Mouse (Mus musculus) forelimb bud, embryonic 11.5 days (tissue): ENCODE data around the gene Dnajc8.
A peak's percentile ranks its signal among the peaks of the same experiment; 100 is the strongest.

Source experiments
- DNase-seq: peaks from one replicate; pipeline ENCODE4 v3.0.0-alpha.2; 2012; ENCODE audit warnings: low read depth, low spot score

Gene Dnajc8

DNA sequence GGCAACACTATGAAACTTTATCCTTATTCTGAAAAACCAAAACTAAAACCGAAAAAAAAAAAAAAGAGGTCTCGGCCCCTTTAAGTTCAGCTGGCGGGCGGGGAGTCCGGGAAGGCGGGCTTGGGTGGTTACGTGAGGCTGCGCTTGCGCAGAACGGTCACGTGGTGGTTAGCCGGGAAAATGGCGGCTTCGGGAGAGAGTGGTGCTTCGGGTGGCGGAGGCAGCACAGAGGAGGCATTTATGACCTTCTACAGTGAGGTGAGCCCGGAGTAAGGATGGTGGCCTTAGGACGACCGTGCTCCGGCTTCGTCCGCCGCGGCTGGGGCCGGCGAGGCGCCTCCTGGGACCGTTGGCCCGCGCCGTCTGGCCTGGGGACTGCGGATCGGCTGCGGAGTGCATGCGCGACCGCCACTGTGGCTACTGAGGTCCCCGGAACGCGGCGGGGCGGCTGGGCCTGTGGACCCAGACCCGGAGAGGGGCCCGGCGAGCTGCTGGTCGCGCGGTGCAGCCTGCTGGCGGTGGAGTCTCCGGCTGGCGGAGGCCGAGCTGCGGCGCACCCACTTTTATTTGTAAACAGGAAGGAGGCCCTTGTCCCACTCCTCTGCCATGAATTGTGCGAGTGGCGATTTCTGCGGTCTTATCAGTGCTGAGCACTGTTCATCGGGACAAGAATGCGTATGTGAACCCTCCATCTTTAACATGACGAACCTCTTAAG, at the start of gene Dnajc8:
TSS of gene Dnajc8 (plus strand) at position 145 of the 716 bp plus-strand sequence.
- DNase-seq = peak; percentile 95

DNA sequence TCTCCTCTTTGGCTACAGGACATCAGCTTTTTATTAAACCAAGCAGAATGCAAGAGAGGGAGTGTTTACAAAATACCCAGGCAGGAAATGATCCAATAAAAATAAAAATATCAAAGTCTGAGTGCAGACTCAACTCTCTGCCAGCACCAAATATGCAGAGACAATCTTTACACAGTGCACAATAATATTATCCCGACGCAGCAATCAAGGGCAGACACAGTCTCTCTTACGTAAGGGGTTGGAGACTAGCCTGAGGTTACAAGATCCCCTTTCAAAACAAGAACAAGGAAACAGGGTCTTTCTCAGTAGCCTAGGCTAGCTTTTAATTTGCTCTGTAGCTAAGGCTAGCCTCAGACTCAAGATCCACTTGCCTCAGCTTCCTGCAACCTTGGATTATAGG, 46.8 kb upstream of the Dnajc8 start:
- DNase-seq = no peak

DNA sequence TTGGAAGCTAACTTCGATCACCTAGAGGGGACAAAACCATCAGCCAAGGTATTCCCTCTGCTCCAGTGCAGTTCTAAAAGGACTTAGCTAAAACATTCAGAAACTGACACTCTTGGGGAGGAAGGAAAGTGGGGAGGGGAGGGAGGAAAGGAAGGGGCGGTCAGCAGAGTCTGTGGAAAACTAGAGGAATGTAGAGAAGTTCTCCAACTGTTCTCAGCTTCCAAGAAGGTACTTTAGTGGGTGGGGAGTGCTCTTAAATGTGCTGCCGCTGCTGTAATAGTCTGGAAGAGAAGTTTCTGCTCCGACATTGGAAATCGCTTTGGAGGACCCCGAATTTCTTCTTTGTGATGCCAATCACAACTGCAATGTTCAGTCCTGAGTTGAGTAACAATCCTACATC, 46.4 kb upstream of the Dnajc8 start:
- DNase-seq = no peak

DNA sequence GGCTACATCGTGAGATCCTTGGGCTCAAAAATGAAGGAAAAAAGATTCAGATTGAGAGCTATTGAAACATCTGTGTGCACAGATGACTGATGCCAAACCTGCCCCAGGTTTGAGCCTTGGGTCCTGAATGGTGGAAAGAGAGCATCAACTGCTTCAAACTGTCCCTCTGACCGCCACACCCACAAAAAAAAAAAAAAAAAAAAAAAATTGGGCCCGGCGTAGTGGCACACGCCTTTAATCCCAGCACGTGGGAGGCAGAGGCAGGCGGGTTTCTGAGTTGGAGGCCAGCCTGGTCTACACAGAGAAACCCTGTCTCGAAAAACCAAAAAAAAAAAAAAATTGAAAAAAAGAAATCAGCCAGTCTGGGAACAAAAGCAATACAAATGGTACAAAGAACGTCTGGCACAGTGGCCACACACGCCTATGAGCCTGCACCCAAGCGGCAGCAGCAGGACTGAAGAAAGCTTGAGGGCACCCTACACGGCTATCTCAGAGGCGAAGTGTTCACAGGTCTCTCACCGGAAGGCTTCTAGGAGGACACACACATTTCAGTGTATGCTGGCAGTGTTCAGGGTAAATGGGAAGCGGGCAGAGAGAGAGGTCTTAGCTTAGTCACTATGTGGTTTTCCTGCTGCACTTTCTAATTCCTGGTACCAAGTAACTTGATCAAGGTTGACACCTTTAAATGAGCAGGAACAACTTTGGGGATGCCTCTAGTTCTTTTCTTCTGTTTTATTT, 44.9 kb upstream of the Dnajc8 start:
- no peak for DNase-seq

DNA sequence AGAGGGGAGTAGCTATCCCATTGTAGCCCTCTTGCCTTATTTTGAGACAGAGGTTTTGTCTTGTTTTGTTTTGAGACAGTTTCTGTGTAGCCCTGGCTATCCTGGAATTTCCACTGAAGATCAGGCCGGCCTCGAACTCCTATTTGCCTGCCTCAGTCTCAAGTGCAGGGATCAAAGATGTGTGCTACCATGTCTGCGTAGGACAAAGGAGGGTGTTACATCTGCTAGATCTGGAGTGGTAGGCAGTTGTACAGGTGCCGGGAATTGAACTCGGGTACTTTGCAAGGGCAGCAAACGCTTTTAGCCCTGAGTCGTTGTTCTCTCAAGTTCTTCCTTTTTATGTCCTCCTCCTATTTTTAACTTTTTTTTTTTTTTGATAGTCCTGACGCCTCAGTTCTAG, 44.3 kb upstream of the Dnajc8 start:
- DNase-seq = no peak

DNA sequence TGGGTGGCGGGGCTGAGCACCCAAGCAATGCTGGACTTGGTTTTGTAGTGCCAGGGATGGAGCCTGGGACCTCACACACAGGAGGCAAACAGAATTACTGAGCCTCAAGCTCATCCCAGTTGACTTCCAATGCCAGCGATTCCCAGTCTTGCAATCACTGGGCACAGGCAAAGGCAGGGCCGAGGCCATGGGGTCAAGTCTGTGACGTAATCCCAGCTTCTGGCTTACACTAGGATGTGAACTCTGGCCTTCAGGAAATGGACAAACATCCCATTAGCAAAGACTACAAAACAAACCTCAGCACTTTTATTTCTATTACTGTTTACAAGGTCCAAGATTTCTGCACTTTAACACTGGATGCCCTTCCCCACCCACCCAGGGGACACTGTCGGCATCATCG, 43.6 kb upstream of the Dnajc8 start:
- no peak for DNase-seq

DNA sequence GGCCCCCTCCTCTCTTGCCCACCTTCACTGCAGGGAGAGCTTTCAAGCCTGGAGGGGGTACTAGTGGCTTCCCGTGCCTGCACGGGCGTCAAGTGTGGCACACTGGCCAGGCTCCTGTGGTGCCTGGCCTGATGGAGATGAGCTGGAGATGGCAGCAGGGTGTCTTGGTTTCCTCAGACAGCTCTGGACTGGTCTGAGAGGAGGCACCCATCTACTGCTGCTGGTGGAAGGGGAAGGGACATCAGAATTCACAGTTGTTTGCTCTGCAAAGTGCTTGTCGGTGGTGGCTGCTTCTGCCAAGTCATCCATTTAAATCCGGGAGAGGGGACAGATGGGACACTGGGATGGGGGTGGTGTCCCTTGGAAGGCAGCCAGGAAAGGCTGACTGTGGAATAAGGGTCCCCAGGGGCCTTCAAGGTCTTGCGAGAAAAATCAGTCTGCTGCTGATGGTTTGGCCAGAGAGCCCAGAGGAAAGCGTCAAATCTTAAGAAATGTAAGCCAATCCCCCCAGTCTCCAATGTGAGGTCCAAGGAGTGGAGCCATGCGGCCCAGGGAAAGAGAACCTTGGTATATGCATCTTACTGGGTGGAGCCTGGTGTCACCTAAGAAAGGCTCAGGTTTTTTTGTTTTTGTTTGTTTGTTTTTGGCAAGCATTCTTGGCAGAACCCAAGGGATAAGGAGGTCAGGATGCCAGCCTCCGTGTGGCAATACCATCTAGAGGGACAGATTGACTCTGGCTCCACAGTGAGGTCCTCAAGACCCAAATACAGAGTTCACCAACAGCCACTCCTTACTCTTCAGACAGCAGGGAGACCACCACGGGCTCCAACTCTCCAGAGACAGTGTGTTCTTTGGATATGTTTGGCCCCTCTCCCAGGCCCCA, 42.9 kb upstream of the Dnajc8 start:
- no peak for DNase-seq

DNA sequence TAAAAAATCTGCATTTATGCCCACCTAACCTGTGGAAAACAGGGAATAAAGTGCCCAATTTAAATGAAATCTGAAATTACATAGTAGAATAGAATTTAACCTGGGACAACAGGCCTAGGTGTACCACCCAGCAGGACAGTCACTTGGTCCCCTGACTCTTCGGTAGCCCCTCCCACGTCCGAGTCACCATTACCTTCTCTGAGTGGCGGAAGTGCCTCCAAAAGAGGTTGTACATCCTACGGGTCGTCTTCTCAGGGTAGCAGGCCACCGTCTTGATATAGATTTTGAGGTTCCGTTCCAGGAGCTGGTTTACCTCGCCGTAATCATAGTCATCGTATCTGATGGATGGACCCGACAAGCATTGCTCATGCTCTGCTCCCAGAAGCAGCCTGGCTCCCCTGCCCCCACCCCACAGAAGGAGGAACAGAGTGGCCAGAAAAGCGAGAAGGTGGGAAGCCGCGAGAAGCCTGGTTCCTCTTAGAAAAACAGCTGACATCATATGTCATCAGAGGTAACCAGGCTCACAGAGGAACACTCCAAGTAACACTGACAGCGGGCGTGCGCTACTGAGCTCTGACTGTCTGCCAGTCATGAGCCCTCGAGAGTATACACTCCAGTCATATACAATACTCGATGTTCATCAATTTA, 41.0 kb upstream of the Dnajc8 start:
- no peak for DNase-seq

DNA sequence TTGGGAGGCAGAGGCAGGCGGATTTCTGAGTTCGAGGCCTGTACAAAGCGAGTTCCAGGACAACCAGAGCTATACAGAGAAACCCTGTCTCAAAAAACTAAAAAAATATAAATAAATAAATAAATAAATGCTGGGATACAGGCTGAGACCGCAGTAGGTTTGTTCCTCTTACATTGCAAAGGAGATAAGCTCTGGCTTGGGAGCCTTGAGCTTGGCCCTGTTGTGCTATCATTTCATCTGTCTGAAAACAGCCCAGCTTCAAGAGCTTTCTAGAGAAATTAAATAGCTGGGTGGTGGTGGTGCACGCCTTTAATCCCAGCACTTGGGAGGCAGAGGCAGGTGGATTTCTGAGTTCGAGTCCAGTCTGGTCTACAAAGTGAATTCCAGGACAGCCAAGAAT, 33.7 kb upstream of the Dnajc8 start:
- DNase-seq = no peak

DNA sequence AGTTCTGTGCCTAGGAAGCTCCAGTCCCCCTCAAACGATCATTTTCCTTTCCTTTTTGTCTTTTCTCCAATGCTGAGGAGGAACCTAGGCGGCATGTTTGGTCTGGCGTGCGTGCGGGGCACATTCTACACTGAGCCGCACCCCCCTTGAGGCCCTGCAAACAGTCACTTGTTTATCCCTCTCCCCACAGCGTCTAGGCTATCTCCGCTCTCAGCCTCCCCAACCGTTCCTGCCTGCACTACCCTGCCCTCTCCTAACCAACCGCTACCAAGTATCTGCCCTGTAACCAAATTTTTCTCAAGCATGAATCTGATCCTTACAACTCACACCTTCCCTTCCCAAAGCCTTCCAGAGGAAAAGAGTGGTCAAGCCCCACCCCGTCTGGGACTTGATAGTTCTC, 32.0 kb upstream of the Dnajc8 start:
- no peak for DNase-seq

DNA sequence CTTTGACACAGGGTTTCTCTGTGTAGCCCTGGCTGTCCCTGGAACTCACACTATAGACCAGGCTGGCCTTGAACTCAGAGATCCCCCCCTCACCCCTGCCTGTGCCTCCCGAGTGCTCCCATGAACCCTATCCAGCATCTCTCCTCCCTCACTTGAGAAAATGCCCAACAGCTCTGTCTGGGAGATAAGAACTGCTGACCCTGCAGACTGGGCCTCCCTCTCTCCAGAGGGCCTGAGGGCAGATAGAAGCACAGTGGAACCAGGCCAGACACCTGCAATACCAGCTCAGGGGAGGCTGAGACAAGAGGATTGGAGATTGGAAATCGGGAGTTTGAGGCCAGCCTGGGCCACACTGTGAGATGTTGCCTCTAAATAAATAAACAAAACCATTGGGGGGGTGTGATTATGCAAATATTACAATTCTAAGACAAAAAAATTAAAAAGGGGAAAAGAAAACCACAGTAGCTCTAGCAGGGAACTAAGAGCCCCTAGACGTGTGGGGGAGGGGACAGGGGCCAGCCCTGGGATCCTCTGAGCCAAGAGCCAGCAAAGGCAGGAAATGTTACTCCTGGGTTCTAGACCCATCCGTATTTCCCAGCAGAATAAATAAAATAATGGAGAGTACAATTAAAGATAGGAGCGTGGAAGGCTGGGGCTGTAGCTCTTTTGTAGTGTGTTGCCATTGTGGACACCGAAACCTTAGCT, 30.2 kb upstream of the Dnajc8 start:
- DNase-seq = no peak

DNA sequence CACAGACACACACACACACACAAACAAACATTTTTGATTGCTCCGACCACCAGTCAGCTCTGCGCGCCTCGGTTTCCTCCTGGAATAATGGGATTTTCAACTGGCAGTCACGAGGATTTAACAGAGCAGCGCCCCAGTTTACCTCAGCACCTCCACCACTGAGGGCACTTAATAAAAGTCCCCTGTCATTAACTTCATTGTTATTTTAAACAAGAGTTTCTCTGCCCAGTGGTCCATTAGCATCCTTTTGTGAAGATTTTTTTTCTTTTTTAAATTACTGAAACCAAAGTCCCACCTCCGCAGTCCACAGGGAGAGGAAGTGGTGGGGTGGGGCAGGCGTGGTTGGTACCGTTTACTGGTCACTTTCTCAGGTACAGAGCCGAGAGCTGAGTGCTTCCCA, 29.6 kb upstream of the Dnajc8 start:
- DNase-seq = no peak

DNA sequence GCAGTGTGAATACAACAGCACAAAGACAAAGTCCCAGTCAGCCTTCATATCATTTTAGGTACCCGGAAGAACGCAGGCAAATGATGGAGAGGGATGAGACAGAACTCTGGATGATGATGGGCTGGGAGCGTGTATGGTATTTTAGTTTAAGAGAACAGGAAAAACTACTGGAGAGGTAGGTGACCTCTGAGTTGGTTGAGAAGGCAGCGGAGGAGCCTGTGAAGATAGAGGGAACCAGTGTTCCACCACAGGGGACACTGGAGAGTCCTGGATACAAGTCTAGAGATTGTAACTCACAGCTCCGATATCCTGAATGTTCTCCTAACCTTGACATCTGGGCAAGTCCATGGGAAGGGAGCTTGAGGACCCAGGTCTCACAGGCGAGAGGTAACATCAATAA, 29.1 kb upstream of the Dnajc8 start:
- no peak for DNase-seq

DNA sequence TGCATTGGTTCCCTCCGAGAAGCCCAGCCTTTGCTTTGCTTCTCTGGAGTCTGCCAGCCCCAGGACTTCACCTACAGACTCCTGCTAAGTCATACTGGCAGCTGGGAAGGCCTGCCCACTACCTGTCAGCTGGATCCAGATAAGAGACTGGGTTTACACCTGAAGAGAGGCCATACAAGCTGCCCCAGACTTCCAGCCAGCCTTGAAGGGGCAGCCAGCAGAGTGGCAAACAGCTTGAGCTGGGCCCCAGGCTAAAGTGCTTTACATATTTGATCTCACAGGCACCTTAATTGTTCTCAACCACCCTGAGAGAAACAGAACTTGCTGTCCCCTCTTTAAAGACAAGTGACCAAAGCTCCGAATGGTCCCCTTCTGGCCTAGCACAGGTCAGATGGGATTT, 28.1 kb upstream of the Dnajc8 start:
- DNase-seq = no peak

DNA sequence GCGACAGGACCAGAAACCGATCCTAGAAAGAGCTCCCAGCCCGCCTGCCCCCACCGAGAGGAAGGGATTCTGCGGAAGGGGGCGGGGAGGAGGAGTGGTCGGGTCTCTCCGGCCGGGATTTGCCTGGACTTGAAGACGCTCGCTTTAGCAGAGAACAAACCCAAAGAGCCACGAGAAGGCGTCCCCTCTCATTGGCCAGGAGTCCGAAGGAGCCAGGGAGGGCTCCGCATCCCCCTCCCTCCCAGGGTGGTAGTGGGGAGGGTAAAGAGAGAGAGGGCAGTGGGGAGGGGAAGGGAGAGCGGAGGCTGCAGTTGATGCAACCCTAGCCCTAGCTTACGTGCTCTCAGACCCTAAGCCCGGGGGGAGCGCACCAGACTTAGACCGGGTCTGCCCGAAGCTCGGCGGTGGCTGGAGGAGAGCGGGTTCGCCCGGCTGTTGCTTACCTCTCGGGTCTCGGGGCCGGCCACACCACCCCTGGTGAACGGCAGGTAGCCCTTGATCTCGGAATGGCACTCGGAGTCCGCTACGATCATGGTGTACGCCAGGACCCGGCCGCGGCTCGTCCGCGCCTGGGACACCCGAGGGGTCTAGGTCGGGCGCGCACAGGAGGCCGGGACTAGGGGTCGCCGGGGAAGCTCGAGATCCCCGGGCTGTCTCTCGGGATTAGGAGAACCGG, 25.6 kb upstream of the Dnajc8 start:
- DNase-seq = peak; percentile 91

DNA sequence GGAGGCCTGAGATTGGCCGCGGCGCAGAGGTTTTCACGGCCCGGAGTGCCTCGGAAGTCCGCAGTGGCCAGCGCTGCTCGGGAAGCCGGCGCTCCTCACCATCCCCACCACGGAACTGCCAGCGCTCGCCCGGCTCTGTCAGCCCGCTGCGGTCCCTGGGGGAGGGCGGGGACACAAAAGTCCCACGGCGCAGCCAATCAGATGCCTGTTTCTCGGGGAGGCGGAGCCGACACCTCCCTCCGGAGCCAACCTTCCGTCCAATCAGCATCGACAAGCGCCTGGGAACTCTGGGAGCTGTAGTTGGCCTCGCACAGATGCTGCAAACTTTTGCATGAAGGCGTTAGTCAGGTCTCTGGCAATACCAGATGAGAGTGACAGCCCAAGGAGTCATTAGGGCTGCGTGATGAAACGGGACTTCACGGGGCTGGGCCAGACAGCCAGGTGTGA, 25.0 kb upstream of the Dnajc8 start, which contains the start of gene Sesn2:
TSS of gene Sesn2 (minus strand) at position 150 of the 447 bp plus-strand sequence.
- DNase-seq = peak; percentile 98

DNA sequence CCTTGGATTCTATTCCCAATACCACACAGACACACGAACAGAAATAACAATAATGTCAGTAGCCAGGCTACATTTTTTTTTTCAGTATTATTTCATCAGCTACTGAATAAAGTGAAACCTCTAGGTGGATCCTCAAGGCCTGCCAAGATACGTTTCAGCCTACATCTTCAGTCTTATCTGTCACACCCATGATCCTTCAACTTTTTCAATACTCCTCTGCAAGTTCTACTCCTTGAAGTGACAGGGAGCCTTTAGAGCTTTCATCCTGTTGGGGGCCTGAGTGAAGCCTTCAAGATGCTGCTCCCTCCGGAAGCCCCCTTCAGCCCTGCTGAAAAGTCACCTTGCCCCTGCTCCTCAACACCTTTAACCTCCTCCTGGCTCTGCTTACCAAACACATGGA, 23.3 kb upstream of the Dnajc8 start:
- DNase-seq = no peak

DNA sequence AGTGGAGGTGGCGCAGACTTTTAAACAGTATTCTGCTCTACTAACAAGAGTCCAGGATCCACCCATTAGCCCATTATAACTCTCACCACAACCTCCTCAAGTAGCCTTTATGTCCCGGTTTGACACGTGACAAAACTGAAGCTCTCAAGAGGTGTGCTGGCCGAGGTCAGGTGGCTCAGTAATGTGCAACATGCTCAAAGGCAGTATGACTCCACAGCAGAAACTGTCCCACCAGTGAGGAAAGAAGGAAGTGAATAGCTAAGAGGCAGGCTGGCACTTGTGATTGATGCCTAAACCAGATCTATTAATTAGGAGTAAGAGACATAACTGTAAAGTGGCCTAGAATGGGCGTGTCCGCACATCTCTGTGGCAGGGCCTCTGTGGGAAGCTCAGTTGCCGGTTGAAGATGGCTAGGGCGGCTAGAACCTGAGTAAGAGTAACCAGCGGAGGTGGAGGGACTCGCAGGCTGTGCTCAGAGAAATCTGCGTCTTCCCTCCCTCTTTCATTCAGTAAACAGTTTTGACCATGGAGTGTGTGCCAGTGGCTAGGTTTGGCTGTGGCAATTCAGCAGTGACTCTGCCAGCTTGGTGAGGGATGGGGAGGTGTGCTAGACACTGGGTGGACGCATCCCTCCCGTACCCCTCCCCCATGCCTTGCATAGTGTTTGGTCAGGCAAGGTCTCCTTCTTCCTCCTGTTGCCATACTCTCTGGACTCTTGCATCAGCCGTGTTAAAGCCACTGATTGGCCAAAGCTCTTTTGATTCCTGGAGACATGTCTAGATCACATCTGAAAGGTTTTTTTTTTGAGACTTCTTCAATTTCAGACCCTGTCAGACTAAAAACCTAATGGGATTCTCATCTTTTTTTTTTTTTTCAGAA, 21.7 kb upstream of the Dnajc8 start:
- DNase-seq = no peak

DNA sequence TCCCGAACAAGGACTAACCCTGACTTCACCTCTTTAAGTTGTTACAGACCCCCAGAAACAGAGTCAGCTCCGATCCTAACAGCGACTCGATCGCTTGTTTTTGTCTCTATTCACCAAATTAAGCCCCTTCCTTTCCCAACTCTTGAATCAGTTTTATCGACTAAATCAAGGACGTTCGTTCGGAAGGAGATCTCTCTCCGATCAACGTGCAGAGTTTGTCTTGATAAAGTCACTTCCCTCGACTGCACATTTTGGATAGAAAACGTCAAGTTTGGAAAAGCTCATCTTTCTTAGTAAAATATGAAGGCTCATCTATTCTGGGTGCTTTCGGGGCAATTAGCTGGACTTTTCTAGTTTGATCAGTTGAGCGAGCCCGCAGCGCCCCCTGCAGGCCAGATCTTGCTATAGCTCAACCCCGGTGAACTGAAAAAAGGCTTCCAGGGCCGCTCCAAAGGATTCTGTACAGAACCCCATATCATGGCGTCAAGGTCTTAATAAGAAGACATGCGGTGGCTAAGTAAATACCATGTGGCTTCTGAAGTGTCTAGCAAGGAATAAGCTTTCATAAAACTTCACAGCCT, 20.7 kb upstream of the Dnajc8 start:
- DNase-seq = peak; percentile 83
